Mouse (Mus musculus): ENCODE measurements around the gene Pnp2.
"Not testable (repeated sequence)": the region's sequence is repeated elsewhere in the genome, so short reads cannot be mapped to it uniquely, and the experiment has no call there.

Gene Pnp2

DNA sequence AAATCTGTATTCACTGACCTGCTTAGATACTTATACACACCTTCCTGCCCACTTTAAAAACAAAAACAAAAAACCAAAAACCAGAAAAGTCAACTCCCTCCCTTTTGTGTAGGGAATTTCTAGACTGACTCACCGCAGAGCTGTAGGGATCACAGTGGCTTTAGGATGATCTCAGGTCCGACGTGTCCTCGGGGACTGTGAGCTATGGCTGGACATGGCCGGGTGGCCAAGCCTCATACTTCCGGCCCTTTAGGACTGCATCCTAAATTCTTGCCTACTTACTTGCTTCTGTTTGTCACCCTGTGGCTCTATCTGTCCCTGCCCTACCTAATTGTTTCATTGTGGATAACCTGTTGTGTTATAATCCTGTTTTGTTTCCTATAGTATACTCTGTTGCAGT lies 932 bp downstream of the Pnp2 start:
- DNase-seq (ENCODE audit: extremely low spot score, low read depth, low spot score) = not testable (repeated sequence)

DNA sequence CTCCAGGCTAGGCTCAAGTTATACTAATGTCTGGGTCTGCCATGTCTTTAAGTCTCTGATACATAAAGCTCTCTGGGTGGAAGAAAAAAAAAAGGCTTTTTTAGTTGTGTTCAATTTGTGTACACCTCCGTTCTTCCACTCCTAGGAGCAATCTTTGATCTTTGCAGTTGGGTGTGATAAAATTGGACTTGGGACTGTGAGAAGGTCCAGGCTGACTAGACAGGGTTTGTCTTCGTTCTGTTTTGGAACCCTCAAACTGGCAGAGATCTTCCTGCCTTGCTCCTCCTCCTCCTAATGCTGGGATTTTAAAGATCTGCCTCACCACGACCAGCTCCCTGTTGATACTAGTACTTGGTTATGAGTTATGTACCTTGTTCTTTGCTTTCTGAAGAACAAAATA lies 1.4 kb downstream of the Pnp2 start:
- not testable (repeated sequence) for DNase-seq (ENCODE audit: extremely low spot score, low read depth, low spot score)

DNA sequence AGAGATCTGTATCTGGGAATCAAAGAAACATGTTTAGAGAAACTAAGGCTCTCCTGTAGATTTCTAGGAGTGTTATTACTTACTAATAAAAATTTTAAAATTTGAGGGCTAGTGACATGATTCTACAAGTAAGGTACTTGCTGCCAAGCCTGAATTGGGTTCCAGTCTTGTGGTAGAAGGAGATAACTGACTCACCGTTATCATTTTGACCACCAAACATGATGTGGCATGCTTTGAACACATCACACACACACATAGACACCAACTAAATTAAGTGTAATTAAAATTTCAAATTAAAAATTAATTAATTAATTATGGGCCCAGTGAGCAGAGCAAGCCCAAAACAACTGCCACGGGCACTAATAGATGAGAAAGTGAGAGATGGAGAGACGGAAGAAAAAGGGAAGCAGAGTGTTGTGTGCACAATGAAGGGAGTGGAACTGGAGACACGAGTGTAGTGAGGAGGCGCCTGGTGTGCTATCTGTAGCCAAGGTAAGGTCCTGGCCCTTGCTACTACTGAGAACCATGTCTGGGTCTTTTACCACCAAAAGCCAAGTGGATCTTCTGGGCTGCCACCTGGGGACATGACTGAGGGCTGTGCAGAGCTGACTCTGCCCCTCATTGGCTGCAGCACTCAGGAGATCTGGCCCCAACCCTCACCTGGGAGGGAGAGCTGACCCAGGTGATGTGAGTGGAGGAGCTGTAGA lies 2.6 kb downstream of the Pnp2 start:
- not testable (repeated sequence) for DNase-seq (ENCODE audit: extremely low spot score, low read depth, low spot score)

GRCm38 (mm10) chr14:50968216-50968980 lies 12.6 kb downstream of the Pnp2 start:
- no peak for DNase-seq (ENCODE audit: extremely low spot score, low read depth, low spot score)

DNA sequence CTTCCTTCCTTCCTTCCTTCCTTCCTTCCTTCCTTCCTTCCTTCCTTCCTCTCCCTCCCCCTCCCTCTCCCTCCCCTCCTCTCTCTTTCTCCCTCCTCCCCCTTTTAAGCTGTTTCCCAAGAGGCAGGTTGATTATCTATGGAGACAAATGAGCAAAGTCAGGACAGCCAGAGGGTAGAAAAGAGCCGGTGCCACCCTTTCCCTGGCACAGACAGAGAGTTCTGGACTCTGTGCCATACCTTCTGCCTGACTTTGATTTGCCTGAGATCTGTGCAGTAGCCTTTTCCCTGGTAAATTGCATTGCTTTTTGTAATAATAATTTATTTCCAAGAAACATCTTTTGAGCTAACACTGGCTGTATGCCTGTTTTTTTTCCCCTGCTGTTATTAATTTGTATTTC lies 13.2 kb downstream of the Pnp2 start:
- DNase-seq (ENCODE audit: extremely low spot score, low read depth, low spot score) = no peak

GRCm38 (mm10) chr14:50969558-50970544 lies 14.1 kb downstream of the Pnp2 start:
- no peak for DNase-seq (ENCODE audit: extremely low spot score, low read depth, low spot score)

GRCm38 (mm10) chr14:50970822-50971221 lies 15.0 kb downstream of the Pnp2 start:
- no peak for DNase-seq (ENCODE audit: extremely low spot score, low read depth, low spot score)

DNA sequence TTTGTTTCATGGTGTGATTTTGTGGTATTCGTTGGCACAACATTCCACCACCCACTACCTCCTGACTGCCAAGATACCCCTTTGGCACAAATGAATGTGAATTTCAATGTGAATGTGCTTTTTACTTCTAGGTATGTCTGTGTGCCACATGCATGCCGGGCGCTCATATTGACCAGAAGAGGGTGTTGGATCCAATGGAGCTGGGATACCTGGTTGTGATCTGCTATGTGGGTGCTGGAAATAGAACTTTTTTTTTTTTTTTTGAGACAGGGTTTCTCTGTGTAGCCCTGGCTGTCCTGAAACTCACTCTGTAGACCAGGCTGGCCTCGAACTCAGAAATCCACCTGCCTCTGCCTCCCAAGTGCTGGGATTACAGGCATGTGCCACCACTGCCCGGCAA lies 17.3 kb downstream of the Pnp2 start:
- not testable (repeated sequence) for DNase-seq (ENCODE audit: extremely low spot score, low read depth, low spot score)

- DNase-seq (ENCODE audit: extremely low spot score, low read depth, low spot score) = no peak
Measured at GRCm38 (mm10) chr14:50973700-50974099, 17.9 kb downstream of the Pnp2 start.

DNA sequence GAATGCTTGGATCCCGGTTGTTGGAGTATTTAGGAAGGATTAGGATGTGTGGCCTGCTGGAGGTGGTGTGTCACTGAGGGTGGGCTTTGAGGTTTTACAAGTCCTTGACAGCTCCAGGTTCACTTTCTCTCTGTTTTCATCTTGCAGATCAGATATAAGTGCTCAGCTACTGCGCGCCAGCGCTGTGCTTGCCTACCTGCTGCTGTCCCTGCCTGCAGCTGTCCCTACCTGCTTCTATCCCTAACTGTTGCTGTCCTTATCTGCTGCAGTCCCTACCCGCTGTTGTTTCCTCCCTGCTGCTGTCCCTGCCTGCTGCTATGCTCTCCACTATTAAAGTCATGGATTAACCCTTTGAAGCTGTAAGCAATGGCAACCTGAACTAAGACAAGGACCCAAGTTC lies 19.2 kb downstream of the Pnp2 start:
- DNase-seq (ENCODE audit: extremely low spot score, low read depth, low spot score) = no peak

GRCm38 (mm10) chr14:50976674-50977073 lies 20.9 kb downstream of the Pnp2 start:
- DNase-seq (ENCODE audit: extremely low spot score, low read depth, low spot score) = no peak

DNA sequence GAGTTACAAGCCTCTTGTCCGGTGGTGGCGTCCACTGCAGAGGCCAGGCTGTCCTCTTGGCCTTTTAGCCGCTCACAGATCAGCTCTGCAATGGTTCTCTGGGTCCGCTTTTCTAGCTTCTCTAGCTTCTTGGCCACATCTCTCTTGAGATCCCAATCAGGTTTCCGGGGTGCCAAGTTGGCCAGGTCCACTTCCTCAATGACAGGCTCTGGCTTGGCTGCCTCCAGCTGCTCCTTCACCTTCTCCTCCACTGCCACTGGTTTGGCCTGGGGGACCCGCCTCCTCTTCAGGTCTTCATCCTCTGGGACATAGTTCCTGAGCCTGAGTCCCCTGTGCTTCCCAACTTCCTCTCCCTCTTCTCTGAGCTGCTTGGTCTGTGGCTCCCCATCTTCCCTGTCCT lies 22.7 kb downstream of the Pnp2 start:
- DNase-seq (ENCODE audit: extremely low spot score, low read depth, low spot score) = not testable (repeated sequence)

GRCm38 (mm10) chr14:50979631-50980030 lies 23.8 kb downstream of the Pnp2 start:
- DNase-seq (ENCODE audit: extremely low spot score, low read depth, low spot score) = no peak

- no peak for DNase-seq (ENCODE audit: extremely low spot score, low read depth, low spot score)
Measured at GRCm38 (mm10) chr14:50981207-50981606, 25.4 kb downstream of the Pnp2 start.

DNA sequence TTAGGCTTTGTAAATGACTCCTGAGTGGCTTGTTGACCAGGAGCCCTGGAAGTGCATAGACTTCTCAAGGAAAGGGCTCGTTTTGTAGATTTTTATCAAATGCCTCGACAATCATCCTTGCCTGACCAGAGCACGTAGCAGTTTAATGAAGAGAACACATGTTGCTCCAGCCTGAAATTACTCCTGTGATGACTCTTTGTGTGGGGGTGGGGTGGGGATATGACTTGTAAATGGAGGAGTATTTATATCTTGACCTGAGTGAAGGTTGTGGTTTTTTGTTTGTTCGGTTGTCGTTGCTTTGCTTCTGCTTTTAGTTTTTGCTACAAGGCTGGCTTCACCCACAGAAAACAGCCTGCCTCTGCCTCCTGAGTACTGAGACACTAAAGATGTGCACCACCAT lies 26.0 kb downstream of the Pnp2 start:
- no peak for DNase-seq (ENCODE audit: extremely low spot score, low read depth, low spot score)

GRCm38 (mm10) chr14:50987668-50988067 lies 31.9 kb downstream of the Pnp2 start:
- no peak for DNase-seq (ENCODE audit: extremely low spot score, low read depth, low spot score)

GRCm38 (mm10) chr14:50991037-50991436 lies 35.2 kb downstream of the Pnp2 start:
- DNase-seq (ENCODE audit: extremely low spot score, low read depth, low spot score) = no peak

DNA sequence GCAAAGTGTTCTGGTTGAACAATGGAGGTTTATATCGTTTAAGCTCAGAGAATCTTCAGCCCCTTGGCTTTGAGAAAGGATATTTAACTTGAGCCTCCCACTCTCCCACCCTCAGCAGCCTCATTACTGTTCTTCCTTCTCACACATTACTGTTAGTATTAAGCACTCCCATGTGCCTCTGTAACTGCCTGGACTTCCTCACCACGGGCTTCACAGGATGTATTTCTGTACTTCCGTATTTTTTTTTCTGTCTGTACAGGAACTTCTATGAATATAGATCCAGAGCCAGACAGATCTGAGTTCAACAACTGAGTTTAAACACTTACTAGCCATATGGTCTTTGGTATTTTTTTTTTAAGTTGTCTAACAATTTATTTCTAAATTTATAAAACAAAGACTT lies 41.3 kb downstream of the Pnp2 start:
- DNase-seq (ENCODE audit: extremely low spot score, low read depth, low spot score) = no peak

- no peak for DNase-seq (ENCODE audit: extremely low spot score, low read depth, low spot score)
Measured at GRCm38 (mm10) chr14:50997999-50998666, 42.3 kb downstream of the Pnp2 start.

GRCm38 (mm10) chr14:51007152-51007801 lies 51.5 kb downstream of the Pnp2 start, which contains the start of gene Rnase10:
Gene Rnase10, plus strand, starts transcription at chr14:51007751.
- DNase-seq (ENCODE audit: extremely low spot score, low read depth, low spot score) = no peak

Data from hindlimb bud, embryonic 11.5 days (tissue).